Comparison of ENCODE assay signal across 31 mouse cellular contexts in genomic region chr10:12144691-12145090, GRCm38 (mm10).
A peak's percentile ranks its signal among the peaks of the same experiment; 100 is the strongest.
DNase-seq lines count a peak whose midpoint lies in the region; ATAC-seq and TF ChIP-seq lines count a peak whose summit lies in the region.
"Had no signal": no experiment of that assay in that cellular context is flagged by ENCODE, and none has a peak within 500 bp of the region (broad histone marks: within the 10 kb centered on the region; RNA-seq: fewer than 3 reads in every experiment).

No protein-coding gene starts in this region.

- no peak for TF ChIP-seq POLR2A in myocyte (IDR thresholded peaks at IDR 0.05; ENCODE audit: insufficient read length, low read depth)

- 61% methylated on average over 1 of the region's 1 CpGs for WGBS in hindbrain, embryonic 13.5 days

- H3K27ac ChIP-seq in hindbrain, embryonic 13.5 days = no peak overlapping the region
- H3K27ac ChIP-seq: embryonic facial prominence, embryonic 12.5 days; embryonic facial prominence, embryonic 15.5 days; forebrain, embryonic 10.5 days; forebrain, embryonic 13.5 days; heart, embryonic 15.5 days; hindbrain, embryonic 10.5 days; hindbrain, embryonic 14.5 days; hindbrain, postnatal 0 days had no signal

- no peaks in the 10 kb centered on the region for H3K4me1 ChIP-seq in hindbrain, embryonic 13.5 days (replicated peaks)
- H3K4me1 ChIP-seq: embryonic facial prominence, embryonic 12.5 days; embryonic facial prominence, embryonic 15.5 days; forebrain, embryonic 10.5 days; forebrain, embryonic 13.5 days; heart, embryonic 12.5 days; heart, embryonic 15.5 days; hindbrain, embryonic 10.5 days had no signal

- intact Hi-C loops in left cerebral cortex, postnatal 10 days (cut with DNase I) = no loop called here

- no peaks in the 10 kb centered on the region for H3K27me3 ChIP-seq in myocyte (ENCODE audit: control insufficient read depth, insufficient read depth, insufficient read length)
- no peaks in the 10 kb centered on the region for H3K27me3 ChIP-seq in hindbrain, embryonic 13.5 days
- H3K27me3 ChIP-seq: embryonic facial prominence, embryonic 12.5 days; embryonic facial prominence, embryonic 15.5 days; forebrain, embryonic 13.5 days; heart, embryonic 12.5 days; heart, embryonic 15.5 days had no signal

- H3K9me3 ChIP-seq in hindbrain, embryonic 13.5 days = no peaks in the 10 kb centered on the region
- H3K9me3 ChIP-seq: embryonic facial prominence, embryonic 12.5 days; embryonic facial prominence, embryonic 15.5 days; forebrain, embryonic 10.5 days; forebrain, embryonic 13.5 days; heart, embryonic 12.5 days; heart, embryonic 15.5 days; hindbrain, embryonic 10.5 days had no signal

- H3ac ChIP-seq in myocyte (ENCODE audit: control insufficient read depth, insufficient read length) = no peak overlapping the region

- no peak overlapping the region for H3K4me2 ChIP-seq in myocyte (ENCODE audit: low read depth)
- no peak overlapping the region for H3K4me2 ChIP-seq in hindbrain, embryonic 13.5 days
- H3K4me2 ChIP-seq: embryonic facial prominence, embryonic 12.5 days; embryonic facial prominence, embryonic 15.5 days; forebrain, embryonic 13.5 days; heart, embryonic 12.5 days; heart, embryonic 15.5 days; hindbrain, embryonic 14.5 days had no signal

- no peak overlapping the region for H3K4me3 ChIP-seq in myocyte
- no peak overlapping the region for H3K4me3 ChIP-seq in hindbrain, embryonic 13.5 days
- H3K4me3 ChIP-seq: embryonic facial prominence, embryonic 12.5 days; embryonic facial prominence, embryonic 15.5 days; erythroblast, embryonic 14.5 days; forebrain, embryonic 10.5 days; forebrain, embryonic 13.5 days; heart, embryonic 12.5 days; heart, embryonic 15.5 days; hindbrain, embryonic 10.5 days had no signal

- H3K36me3 ChIP-seq in myocyte (ENCODE audit: control insufficient read depth, insufficient read depth) = no peaks in the 10 kb centered on the region
- no peaks in the 10 kb centered on the region for H3K36me3 ChIP-seq in hindbrain, embryonic 13.5 days
- H3K36me3 ChIP-seq: embryonic facial prominence, embryonic 12.5 days; embryonic facial prominence, embryonic 15.5 days; forebrain, embryonic 10.5 days; heart, embryonic 12.5 days; heart, embryonic 15.5 days; hindbrain, embryonic 10.5 days had no signal

- no peak for ATAC-seq in hindbrain, embryonic 13.5 days (ENCODE audit: low FRiP score)
- ATAC-seq: activated CD4-positive, CD25-positive, alpha-beta regulatory T cell, adult 4 months; forebrain, embryonic 13.5 days; forebrain, embryonic 16.5 days; hindbrain, postnatal 0 days; inflammation-experienced regulatory T-cells, adult 6 months; intestine, embryonic 16.5 days had no signal

- DNase-seq in 3134 (ENCODE audit: extremely low read depth, insufficient read length, low spot score) (peak; percentile 61), adipocyte (ENCODE audit: low spot score) (peak; percentile 71)
- peak; percentile 89 for DNase-seq in Muller cell, postnatal 12 days (ENCODE audit: inconsistent ontology term)
- DNase-seq in left cerebral cortex, postnatal 10 days (ENCODE audit: extremely low spot score in 1 of 2, low spot score in 2 of 2) = no peak
- no peak for DNase-seq in ovary, postnatal 14 days (ENCODE audit: low spot score)
- DNase-seq: adrenal gland, postnatal 10 days; adrenal gland, postnatal 36 days; cerebellum, adult 11 months; cerebellum, adult 2 months; cerebellum, adult 9-11 months; cerebellum, postnatal 25 days; gastrocnemius, postnatal 14 days; heart, adult 11 months; heart, postnatal 10 days; heart, postnatal 36 days had no signal

- H3K79me2 ChIP-seq in myocyte (ENCODE audit: control insufficient read depth, insufficient read depth) = no peaks in the 10 kb centered on the region

- H3K9ac ChIP-seq in hindbrain, embryonic 13.5 days = no peak overlapping the region
- H3K9ac ChIP-seq: embryonic facial prominence, embryonic 12.5 days; embryonic facial prominence, embryonic 15.5 days; forebrain, embryonic 13.5 days; heart, embryonic 12.5 days; heart, embryonic 15.5 days; hindbrain, embryonic 14.5 days had no signal

TF ChIP-seq in myocyte, 11 proteins besides CTCF, POLR2A, EP300 and RAD21:
- peak; percentile 73 for TF ChIP-seq USF1 (IDR thresholded peaks at IDR 0.05; ENCODE audit: low read depth)
- TF ChIP-seq MYOG (IDR thresholded peaks at IDR 0.05; ENCODE audit: control insufficient read depth in 1 of 3, insufficient read depth in 1 of 3, insufficient read length in 2 of 3, low read depth in 2 of 3) = no peak

Comparison
In these comparisons a context has a peak if more than half of its experiments do, and no peak if none do; other contexts are left out.
1. DNase-seq: peak in 3134 (single experiment), Muller cell, postnatal 12 days (single experiment) and adipocyte (single experiment); none in left cerebral cortex, postnatal 10 days (0 of 2) and ovary, postnatal 14 days (single experiment).